Mouse (Mus musculus) testis, adult 2 months (tissue): ENCODE measurements around the gene Smad5.

ENCODE experiments used
- CTCF ChIP-seq: fragments of 200-500 bp; IDR thresholded peaks from 2 replicates; pipeline ENCODE4 v1.5.1; 2012; ENCODE audit warnings: low read depth, mild to moderate bottlenecking, inconsistent platforms, low read length, moderate library complexity; ENCODE audit not compliant: control insufficient read depth, insufficient read depth, insufficient replicate concordance
- POLR2A ChIP-seq: fragments of 200-500 bp; IDR thresholded peaks from 2 replicates; pipeline ENCODE4 v1.6.1; 2012; ENCODE audit warnings: low read depth, mild to moderate bottlenecking, inconsistent platforms, low read length, moderate library complexity; ENCODE audit not compliant: control insufficient read depth

GRCm38 (mm10) chr13:56681924-56682323, 20.9 kb upstream of the Smad5 start:
- TF ChIP-seq CTCF (no peak), POLR2A (no peak)
